Mouse (Mus musculus): ENCODE results near the gene Adam19.

Adam19 gene

DNA sequence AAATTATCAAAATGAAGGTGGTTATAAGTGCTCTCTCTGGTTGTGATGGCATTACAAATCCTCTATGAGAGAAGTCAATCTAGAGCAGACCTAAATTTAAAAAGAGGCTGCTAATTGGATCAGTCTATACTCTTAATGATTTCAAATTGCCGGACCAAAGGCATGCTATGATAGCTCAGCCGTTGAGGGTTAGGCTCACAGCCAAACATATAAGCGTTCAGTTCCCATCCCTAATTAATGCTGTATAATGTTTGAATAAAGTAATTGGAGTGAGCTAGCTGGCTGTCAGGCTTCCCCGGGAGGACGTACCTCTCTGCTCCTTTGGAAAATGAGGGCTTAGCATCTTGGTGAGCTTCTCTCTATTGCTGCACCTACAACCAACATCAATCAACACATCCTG lies 53.4 kb downstream of the Adam19 start:
- DNase-seq: no peak

DNA sequence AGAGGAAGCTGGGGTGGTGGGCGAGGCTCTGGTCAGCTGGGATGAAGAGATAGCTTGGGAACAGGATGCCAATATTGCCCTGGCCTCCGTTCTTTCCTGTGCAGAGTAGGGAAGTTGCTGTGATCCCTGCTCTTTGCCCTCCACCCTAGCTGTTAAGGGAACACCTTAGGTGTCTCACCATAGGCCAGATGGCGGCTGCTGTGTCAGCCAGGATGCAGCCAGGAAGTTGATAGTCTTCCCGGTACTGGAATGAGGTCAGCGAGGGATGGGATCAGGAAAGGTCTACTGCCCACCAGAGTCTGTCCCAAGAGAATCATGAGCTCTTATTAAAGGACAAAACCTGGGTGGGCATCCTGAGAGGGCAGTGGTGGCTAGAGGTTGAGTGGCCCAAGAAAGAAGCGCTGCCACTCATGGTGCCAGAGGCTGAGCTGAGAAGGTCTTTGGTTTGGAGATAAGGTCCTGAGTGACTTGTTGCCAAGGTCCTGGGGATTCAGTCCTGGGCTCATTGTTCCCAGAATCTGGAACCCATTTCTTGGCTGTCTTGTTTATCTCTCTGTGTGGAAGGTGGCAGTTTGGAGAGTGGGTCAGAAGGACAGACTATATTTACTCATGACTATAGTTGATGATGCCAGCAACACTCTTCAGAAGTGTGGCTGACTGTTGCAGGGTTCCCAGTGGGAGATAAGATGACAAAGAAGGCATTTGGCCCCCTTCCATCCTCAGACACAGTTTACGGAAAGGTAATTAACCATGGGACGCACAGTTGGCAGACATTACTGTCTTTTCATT lies 54.6 kb downstream of the Adam19 start:
- DNase-seq: no peak

DNA sequence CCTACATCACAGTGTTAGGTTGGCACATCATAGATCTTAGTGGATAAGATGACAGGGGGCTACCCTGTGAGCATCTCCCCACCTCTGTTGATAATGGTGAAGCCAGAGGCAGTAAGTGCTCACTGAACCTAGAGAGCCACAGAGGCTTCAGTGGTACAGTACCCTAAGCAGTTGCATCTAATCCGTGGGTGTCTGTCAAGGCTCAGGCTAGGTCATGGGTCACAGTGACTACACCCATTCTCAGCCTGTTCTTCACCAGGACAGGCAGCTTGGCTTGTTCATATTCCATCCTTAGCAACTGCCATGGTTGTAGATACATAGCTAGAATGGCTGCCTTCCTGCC lies 55.1 kb downstream of the Adam19 start:
- DNase-seq: no peak

DNA sequence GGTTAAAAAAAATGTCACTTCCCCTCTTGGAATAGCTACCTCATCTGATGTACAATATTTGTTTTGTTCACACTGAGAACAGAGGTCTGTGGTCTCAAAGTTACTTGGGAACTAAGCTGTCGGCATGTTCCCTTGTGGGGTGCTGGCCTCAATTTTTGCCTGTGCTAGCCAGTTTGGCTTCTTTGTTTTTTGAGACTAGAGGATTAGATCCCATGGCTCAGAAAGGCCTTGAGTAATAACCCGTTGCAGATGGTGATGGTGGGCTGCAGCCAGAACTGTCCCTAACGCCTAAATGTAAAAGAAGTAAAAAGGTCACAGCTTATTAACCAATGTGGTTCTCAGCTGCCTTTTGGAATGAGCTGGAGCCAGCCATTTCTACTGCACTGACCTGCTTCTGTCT lies 57.4 kb downstream of the Adam19 start:
- no peak for DNase-seq

DNA sequence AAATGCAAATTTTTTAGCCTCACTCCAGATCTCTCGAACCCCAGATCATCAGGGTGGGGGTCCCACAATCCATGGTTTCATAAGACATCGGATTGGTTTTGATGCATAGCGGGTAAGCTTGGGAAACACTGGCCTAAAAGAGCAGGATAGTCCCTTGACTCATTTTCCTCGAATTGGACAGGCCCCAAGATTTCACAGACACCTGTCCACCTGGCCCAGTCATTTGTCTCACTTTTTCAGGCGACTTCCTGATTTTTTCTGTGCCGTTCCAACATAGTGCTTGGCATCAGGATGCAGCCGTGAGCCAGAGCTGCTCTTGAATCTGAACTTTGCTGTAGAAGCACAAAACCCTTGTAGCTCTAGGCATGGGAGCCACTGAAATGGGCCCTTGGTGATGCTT lies 58.4 kb downstream of the Adam19 start:
- DNase-seq: no peak

DNA sequence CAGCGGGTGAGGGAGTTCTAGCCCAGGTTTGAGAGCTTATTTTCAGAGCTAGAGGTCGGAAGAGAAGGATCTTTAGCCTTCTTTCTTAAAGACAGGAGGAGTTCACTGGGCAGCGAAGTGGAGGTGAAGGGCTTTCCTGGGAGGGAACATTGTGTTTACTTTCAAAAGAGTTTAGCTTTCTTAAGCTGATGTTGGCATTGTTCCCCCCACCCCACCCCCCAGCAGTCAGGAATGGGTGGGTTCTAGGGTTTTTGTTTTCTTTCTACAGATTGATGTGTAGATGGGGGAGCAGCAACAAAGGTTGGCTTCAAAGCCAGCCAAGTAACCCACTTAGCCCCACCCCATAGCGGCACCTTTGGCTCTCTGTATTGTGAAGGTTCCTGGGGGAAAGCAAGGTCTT lies 59.2 kb downstream of the Adam19 start:
- no peak for DNase-seq

DNA sequence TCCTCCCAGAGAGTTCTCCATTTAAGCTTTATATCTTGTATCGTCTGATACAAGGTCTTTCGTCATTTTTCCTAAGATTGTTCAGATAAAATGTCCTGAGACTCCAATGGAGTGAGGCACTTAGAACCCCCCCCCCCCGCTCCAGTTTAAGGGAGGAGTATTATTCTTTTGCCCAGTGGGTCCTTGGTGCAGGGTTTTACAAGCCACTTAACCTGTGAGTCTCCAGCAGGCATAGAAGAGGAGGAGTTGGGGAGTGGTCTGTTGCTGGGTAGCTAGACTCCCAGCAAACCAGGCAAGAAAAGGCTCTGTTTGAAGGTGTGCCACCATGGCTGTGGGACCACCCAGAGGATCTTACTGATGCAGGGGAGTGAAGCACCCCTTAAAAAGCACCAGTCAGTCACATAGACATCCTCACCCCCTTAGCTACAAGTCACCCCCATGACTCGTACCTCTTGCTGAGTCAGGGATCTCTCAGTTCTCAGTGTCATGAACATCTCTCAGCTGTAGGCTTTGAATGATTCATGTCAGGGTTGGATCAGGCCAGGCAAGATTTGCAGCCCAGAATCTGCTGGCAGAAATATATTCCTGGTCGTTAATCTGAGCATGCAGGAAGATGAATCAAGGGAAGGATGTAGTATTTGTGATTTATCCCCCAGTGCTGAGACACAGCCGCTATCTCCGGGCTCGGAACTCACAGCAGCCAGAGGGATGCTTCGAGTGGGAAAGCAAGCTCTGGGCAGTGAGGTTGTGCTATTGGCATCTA lies 59.8 kb downstream of the Adam19 start:
- no peak for DNase-seq

DNA sequence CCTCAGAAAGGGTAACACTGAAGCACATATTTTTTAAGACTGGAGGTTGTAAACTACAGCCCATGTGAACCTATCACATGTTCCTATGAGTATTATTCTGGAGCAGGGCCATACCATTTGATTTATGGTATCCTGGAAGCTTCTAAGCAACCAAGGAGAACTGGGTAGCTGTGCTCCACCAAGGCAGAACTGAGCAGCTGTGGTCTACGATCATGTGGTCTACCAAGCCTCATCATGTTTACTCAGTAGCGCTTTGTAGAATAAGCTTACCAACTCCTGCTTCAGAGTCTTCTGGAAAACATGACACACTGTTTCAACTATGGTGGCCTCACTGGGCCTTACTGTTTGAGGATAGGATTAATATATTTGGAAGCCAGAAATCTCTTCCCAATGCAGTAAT lies 60.7 kb downstream of the Adam19 start:
- DNase-seq: no peak

DNA sequence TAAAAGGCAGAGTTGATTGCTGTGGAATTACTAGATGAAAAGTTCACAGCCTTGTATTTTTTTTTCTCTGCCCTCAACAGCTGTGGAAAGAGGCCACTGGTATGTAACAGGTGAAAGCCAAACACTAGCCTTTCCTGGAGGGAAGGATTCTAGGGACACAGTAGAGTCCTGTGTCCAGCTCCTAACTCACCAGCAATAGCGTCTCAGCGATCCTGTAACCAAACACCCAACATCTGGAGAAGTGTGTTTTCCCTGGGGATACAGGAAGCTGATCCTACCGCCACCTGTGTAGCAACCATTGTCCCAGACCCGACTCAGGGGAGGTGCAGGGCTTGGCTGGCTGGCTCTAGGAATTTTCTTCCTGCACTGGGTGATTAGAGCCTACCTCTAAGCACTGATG lies 63.8 kb downstream of the Adam19 start:
- DNase-seq: no peak

DNA sequence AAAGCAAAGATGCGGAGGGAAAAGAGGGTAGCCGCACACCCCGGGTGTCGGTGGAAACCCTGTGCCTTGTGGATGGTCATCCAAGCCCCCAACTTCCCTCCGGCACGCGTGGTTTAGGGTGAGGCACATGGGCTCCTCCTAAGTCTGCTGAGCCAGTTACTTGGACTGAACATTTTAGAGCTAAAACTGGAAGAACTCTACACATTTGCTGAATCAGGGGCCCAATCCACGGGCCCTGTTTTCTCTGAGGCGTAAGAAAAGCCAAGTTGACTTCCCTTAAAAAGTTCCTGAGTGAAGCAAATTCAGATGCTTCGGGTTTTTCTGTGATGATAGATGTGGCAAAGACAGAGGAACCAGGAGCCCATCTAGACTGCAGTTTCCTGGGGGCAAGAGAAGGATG lies 64.3 kb downstream of the Adam19 start:
- no peak for DNase-seq

DNA sequence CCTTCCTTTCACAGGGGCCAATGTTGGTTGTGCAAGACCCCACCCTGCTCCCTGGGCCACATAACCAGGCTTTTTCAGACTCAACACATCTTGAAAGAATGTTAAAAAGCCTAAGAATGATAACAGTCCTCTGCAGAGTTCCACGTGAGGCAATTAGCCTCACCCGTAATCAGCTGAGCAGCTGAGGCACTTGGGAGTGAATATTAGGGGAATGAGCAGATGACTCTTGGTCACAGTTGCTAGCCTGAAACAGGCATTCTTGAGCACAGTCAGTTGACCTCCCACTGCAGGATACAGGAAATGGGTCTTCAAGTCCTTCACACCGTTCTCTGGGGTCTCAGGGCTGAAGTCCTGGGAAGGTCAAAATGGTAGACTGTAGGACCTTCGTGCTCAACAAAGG lies 65.9 kb downstream of the Adam19 start:
- no peak for DNase-seq

DNA sequence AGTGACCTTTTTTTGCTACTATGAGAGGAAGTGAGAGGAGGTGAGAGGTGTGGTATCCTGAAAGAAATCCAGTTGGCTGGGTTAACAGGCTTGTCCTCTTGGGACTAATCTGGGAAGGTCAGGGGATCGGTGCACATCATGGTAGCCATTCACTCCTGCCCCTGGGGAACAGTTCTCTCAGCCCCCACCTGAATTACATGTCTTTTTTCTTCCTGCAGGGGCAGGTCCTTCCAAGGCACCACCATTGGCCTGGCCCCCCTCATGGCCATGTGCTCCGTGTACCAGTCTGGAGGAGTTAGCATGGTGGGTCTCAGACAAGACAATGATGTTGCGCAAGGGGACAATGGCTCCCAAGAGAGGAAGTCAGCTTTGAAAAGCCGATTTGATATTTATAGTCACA lies 67.1 kb downstream of the Adam19 start:
- DNase-seq: no peak

DNA sequence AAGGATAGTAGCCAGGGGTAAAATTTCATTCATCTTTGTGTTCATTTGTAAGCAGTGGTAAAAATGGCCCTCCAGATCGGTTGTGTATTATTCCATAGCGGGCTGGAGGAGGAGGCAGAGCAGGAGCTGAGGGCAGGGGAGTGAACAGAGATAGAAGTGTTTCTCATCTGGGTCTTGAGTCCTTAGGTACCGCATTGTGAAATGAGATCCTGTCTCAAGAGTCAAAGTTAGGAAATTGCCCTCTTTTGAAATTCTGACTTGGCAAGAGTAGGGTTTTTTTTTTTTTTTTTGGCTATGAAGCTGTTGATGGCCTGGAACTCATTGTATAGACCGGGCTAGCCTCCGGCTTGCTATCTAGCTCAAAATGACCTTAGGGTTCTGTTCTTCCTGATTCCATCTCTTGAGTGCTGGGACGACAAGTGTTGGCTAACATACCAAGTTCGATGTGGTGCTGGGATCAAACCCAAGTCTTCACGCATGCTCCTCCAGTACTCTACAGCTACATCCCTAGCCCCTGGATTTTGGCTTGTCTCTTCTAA lies 67.6 kb downstream of the Adam19 start:
- DNase-seq: no peak

DNA sequence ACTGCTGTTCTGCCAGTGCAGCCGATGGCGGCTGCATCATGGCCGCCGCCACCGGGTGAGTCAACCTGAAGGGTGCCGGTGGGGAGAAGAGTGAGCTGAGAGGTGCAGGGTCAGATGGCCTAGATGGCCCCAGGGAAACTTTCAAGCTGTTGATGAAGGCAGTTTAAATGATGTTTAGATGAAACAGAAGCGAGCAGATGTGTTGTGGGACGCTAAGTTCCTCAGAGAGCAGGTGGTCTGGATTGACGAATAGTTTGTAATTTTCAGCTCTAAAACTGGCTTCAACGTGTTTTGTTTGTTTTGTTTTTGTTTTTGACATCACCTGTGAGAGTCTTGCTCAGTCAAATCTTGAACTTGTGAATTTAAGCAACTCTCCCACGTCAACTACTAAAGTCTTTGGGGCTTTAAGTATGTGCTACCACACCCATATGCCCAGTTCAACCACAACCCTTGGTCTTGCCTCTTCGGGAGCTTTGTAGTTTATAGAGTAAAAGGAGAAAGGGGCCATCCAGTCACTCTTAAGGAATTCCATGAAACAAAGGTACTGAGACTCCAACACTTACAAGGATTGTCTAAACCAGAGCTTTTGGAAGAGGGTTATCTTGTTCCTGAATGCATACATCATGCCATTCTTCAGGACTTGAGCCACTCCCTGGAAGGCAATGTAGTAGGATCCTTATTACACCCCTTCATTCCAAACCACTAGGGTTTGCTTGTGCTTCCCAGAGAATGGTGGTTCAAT lies 69.5 kb downstream of the Adam19 start:
- no peak for DNase-seq

DNA sequence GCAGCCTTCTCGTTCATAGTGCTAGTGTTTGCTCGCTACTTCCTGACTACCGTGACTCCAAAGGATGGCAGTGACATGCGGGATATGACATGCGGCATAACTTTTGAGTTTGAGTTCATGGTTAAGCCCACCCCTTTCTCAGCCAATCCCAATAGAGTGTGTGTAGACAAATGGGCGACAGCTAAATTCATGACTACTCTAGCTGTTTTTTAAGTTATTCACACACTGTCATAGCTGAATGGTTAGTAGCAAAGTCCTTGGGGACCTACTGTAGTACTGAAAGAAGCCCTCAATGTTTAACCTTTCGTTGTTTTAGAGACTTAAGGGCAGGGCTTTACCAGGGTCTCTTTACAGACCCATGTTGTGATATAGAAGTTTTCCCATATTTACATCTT lies 70.0 kb downstream of the Adam19 start:
- no peak for DNase-seq

DNA sequence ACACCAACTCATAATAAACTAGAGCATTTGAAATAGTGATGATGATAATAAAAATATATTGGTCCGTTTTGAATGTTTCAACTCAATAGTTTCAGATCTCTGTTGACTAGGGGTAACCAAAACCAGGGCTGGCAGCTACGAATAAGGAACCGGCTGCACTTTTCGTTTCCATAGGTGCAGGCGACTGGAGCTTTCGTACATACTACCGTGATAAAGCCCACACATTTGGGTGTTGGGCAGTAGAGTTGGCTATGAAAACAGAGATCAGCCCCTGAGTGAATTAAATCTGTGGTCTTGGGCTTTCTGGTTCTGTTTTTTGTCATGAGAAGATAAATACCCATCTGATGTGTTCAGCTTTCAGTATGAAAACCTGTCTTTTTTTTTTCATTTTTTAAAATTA lies 70.5 kb downstream of the Adam19 start:
- no peak for DNase-seq

DNA sequence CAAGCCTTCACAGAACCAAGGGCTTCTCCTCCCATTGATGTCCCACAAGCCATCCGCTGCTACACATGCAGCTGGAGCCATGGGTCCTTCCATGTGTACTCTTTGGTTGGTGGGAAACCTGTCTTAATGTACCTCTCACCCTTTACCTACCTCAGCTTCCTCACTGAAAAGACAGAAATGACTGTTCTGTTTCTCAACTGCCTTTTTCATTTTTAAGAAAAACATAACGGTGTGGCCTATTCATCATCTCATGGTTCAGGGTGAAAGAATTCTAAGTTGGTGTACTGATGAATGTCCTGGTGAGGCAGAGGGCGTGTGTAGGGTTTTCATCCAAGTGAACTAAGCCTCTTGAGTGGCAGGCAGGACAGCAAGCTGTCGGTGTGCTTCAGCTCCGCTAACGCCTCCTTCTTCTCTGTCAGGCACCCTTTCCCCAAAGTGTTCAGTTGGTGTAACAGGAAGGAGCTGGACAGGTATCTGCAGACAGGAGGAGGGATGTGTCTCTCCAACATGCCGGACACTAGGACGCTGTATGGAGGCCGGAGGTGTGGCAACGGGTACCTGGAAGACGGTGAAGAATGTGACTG lies 71.1 kb downstream of the Adam19 start:
- DNase-seq: no peak

DNA sequence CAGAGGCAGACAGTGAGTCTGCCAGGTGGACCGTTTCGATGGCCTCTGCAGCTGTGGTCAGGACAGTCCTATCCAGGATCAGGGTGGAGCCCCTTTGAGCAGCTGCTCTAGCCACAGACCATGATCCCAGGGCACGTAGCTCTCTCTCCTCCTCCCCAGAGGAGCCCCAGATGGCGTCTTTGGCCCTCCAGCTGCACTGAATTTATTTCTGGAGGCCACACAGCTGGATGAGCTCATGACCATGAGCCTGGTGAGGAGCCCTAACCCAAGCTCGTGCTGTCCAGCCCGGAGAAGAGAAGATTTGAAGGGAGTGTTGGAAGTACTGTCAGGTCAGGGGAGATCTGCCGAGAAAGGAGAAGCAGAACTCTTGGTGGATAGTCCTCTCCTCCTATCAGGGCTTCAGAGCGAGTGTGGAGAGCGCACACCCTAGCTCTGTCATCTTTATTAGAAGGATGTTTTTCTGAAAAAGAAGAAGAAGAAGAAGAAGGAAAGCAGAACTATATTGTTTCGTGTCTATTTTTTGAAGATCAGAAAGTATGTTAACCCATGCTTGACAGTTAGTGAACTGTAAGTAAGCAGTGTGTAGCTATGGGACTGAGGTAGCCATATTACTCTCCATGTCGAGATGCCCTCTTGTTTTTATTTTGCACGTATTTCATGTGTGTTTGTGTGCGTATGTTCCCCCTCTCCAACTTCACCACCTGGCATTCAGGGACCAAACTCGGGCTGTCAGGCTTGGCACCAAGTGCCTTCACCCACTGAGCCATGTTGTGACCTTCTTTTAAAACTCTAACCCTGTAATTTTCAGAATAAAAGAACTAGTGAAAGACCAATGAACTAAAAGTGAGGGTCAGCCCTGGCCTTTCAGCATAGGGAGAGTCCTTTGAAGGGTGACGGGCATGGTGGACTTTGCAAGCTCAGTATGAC lies 72.1 kb downstream of the Adam19 start:
- DNase-seq: no peak

DNA sequence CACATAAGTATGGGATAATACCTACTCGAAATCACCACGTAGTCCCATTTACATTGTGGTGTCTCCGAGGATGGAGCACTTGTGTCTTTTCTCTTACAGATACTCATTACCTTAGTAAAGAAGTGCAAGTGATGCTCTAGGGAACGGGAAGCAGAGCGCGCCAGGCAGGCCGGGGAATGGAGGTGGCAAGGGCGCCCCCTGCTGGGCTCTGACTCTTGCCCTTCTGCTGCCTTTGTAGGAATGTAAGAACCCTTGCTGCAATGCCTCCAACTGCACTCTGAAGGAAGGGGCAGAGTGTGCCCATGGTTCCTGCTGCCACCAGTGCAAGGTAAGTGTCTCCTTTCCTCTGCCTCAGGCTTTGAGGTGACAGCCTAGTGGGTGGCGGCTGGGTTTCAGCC lies 72.8 kb downstream of the Adam19 start:
- peak; percentile 47 for DNase-seq

DNA sequence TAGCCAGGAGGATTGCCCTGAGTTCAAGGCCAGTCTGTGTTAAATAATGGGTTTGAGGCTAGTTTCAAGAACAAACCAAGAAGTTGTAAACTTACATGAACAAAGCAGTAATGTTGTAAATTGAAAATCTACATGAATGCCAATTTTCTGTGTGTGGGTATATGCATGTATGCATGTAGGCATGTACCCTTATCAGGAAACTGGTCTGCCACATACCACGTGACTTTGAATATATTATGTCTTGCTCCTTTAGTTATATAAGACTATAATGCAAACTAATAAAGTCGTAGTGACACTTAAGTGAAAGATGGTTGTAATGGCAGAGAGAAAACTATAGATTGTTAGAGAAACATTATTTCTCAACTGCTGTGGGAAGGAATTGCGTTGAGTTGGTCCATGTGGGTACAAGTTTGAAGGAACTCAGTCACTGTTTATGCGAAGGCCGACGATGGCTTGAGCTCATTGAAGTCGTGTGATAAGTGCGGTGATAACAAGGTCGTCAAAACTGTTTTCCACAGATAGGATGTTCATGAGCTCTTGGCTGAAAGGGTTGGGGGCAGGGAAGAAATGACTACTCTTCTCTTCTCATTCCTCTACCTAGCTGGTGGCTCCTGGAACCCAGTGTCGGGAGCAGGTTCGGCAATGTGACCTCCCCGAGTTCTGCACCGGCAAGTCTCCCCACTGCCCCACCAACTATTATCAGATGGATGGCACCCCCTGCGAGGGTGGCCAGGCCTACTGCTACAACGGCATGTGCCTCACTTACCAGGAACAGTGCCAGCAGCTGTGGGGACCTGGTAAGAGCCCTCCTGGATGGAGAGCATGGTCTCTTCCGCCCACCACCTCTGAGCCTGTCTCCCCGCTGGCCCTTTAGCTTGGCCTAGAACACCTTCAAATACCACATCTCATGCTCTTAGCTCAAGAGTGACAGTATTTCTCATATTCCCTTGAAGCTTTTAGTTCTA lies 75.5 kb downstream of the Adam19 start:
- DNase-seq: no peak

DNA sequence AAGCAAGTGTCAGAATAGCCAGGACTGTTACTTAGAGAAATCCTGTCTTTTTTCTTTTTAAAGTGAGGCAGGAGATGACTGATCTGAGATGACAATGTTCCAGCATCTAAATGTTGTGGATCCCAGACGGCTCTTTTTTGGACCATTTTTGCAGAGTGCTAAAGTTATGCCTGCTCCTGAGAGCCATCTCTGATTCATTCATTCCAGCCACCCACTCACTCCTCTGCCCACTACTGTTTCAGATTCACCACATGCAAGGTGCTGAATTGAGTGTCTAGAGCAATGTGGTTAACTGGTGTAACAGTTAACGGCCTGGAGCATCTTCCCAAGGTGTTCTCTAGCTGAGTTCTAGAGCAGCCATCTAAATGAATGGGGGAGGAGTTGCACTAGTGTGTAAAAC lies 79.1 kb downstream of the Adam19 start:
- DNase-seq: no peak
